Mouse (Mus musculus) limb, embryonic 13.5 days (tissue): ENCODE data around the gene Zranb3. TPM values are rescaled to one million over a fixed set of nuclear protein-coding genes. Genes with fewer than 3 reads are reported as not detected.

Source experiments
- ATAC-seq: fragments of 200-750 bp; cut with Nextera tagmentation; 2 replicates; pipeline ENCODE4 v1.8.0; 2017; ENCODE audit warnings: low read depth, moderate number of reproducible peaks, moderate TSS enrichment; ENCODE audit not compliant: low FRiP score
- H3K27ac ChIP-seq: fragments of 300-500 bp; sonication (generic); 2 replicates; pipeline ENCODE4 v1.5.1; 2015; ENCODE audit warnings: inconsistent platforms, mild to moderate bottlenecking, moderate library complexity
- H3K27me3 ChIP-seq: fragments of 300-500 bp; sonication (generic); 2 replicates; pipeline ENCODE4 v1.6.1; 2015; ENCODE audit warnings: mild to moderate bottlenecking, inconsistent platforms
- H3K36me3 ChIP-seq: fragments of 300-500 bp; sonication (generic); 2 replicates; pipeline ENCODE4 v1.6.1; 2015; ENCODE audit warnings: inconsistent platforms, mild to moderate bottlenecking, moderate library complexity
- H3K4me1 ChIP-seq: fragments of 300-500 bp; sonication (generic); 2 replicates; pipeline ENCODE4 v1.6.1; 2015; ENCODE audit warnings: inconsistent platforms
- H3K4me2 ChIP-seq: fragments of 300-500 bp; sonication (generic); replicated peaks from 2 replicates; pipeline ENCODE4 v1.6.1; 2015; ENCODE audit warnings: inconsistent platforms, mild to moderate bottlenecking, moderate library complexity
- H3K4me3 ChIP-seq: fragments of 300-500 bp; sonication (generic); 2 replicates; pipeline ENCODE4 v1.5.1; 2015; ENCODE audit warnings: moderate library complexity, mild to moderate bottlenecking, inconsistent platforms
- H3K9ac ChIP-seq: fragments of 300-500 bp; sonication (generic); 2 replicates; pipeline ENCODE4 v1.6.1; 2015; ENCODE audit warnings: mild to moderate bottlenecking, inconsistent platforms
- H3K9me3 ChIP-seq: fragments of 300-500 bp; sonication (generic); 2 replicates; pipeline ENCODE4 v1.6.1; 2016; ENCODE audit warnings: inconsistent platforms
- WGBS: fragments of 180-500 bp; shearing (Covaris S2); methylation state at CpG from one replicate; pipeline ENCODE4 v1.1.7; 2015; 5-methylcytosine and 5-hydroxymethylcytosine counted together
- polyA plus RNA-seq: library from polyadenylated mRNA; unstranded; fragments of >200 nt; fragmentation: Nextera tagmentation; extraction: Ambion mirVana; gene quantifications from 2 replicates; pipeline ENCODE4 v1.2.1, GENCODE M21; 2015

Zranb3 gene
- polyA plus RNA-seq, 1 experiment from 2014 or later, result 9.8 TPM

DNA sequence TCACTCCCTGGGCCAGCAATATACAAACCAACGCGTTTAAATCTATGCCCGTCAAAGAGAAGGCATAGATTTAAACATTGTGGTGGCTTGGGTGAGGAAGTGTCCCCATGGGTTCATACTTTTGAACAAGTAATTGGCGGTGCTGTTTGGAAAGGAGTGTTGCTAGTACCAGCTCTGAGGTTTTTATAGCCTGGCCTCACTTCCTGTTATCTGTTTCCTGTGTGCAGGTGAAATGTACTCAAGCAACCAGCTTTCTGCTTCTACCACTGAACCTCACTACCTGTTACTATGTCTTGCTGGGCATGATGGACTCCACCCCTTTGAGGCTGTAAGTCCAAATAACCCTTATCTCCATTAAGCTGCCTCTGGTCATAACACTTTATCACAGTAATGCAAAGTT is 45.6 kb downstream of the Zranb3 start:
- no peak for ATAC-seq
- H3K36me3 ChIP-seq, result no peaks in the 10 kb centered on the region
- H3K4me1 ChIP-seq, result no peaks in the 10 kb centered on the region
- H3K9ac ChIP-seq, result no peak overlapping the region
- H3K9me3 ChIP-seq, result no peaks in the 10 kb centered on the region
- no peaks in the 10 kb centered on the region for H3K27me3 ChIP-seq
- 91% methylated on average over 4 of the region's 4 CpGs for WGBS
- H3K27ac ChIP-seq, result no peak overlapping the region
- no peak overlapping the region for H3K4me3 ChIP-seq
- no peak overlapping the region for H3K4me2 ChIP-seq

DNA sequence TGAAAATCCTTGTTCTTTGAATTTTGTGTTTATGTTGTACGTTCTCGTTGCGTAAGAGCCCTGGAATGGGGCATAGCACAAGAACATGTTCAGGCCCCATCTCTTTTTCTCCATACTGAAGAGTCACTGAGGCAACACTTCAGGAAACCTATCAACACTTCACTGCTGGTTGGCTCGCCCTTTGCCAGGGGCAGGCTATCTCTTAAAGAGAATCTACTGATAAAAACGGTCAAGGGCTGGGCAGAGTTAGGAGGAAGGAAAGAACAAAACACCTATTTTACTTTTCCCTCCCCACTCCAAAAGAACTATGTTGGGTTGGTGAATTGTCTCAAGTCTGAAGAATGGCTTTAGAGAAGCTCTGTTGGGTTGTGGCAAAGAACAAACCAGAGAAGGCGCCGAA is 55.9 kb downstream of the Zranb3 start:
- 95% methylated on average over 7 of the region's 7 CpGs for WGBS
- Histone ChIP-seq H3K4me2 (no peak overlapping the region), H3K4me1 (no peaks in the 10 kb centered on the region), H3K9me3 (0 out of 2 replicates have a peak, but pooled peaks cover 6% of the 10 kb centered on the region), H3K9ac (no peak overlapping the region), H3K4me3 (no peak overlapping the region), H3K27ac (no peak overlapping the region), H3K36me3 (no peaks in the 10 kb centered on the region), H3K27me3 (no peaks in the 10 kb centered on the region)
- ATAC-seq, result no peak

DNA sequence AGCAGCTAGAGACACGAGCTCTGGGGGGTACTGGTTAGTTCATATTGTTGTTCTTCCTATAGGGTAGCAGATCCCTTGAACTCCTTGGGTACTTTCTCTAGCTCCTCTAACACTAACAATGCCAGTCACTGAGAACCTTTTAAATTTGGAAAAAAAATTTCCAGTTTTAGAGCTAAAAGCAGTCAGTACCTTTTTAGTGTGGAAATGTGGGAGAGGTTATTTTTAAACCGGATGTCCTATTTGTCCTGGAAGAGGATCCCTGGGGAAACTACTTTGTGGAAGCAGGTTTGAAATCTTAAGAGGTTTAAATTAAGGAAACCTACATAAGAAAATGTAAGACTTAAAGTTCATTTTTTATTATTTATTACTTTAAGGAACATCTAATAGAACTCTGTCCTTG is 56.4 kb downstream of the Zranb3 start:
- 85% methylated on average over 2 of the region's 2 CpGs for WGBS
- no peaks in the 10 kb centered on the region for H3K27me3 ChIP-seq
- H3K36me3 ChIP-seq, result no peaks in the 10 kb centered on the region

DNA sequence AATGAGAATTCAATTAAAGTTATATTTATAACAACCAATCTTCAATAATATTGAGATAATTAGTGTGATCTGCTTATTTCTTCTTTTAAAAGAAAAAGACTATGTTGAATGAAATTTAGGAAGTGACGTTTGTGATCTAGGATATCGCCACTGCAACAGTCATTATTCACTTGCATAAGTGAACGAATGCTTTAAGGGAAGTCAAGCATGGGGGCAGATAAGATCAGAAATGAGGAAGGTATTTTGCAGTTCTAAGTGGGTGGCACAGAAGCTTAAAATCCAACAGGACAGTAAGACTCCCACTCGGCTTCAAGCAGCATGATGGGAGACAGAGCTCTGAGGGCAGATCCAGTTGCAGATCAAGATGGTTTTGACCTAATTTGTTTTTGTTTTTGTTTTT is 58.7 kb downstream of the Zranb3 start:
- no peaks in the 10 kb centered on the region for H3K36me3 ChIP-seq
- ATAC-seq, result no peak
- no peaks in the 10 kb centered on the region for H3K27me3 ChIP-seq
- WGBS, result 93% methylated on average over 4 of the region's 4 CpGs
- H3K4me1 ChIP-seq, result no peaks in the 10 kb centered on the region
- no peak overlapping the region for H3K27ac ChIP-seq
- H3K9me3 ChIP-seq, result 0 out of 2 replicates have a peak, but pooled peaks cover 6% of the 10 kb centered on the region
- H3K4me3 ChIP-seq, result no peak overlapping the region
- H3K9ac ChIP-seq, result no peak overlapping the region
- no peak overlapping the region for H3K4me2 ChIP-seq

More for the DNA sequence above, 56.4 kb downstream of the Zranb3 start:
- H3K9ac ChIP-seq, result no peak overlapping the region
- H3K4me1 ChIP-seq, result no peaks in the 10 kb centered on the region
- H3K4me2 ChIP-seq, result no peak overlapping the region
- H3K27ac ChIP-seq, result no peak overlapping the region
- H3K4me3 ChIP-seq, result no peak overlapping the region
- no peak for ATAC-seq
- H3K9me3 ChIP-seq, result 0 out of 2 replicates have a peak, but pooled peaks cover 6% of the 10 kb centered on the region

DNA sequence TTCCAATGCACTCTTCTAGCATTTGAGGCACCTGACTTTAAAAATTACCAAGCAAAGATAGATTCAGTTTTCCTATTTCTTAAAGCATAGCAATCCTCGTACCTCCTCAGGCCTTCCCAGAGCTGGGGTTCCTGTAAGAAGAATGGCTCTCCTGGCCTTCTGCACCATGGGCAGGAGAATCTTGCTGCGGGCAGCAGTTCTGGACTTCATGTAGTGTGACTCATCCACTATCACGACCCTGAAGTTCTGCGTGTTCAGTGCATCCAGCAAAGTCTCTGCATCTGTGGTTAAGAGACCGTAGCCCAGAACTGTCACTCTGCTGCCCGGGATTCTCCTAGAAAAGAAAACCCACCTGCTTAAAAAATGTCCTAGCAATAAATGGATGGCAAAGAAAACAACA is 66.6 kb downstream of the Zranb3 start:
- no peaks in the 10 kb centered on the region for H3K36me3 ChIP-seq
- 91% methylated on average over 6 of the region's 6 CpGs for whole genome bisulfite sequencing
- no peak overlapping the region for H3K27ac ChIP-seq
- no peak overlapping the region for H3K4me2 ChIP-seq
- H3K4me3 ChIP-seq, result no peak overlapping the region
- no peaks in the 10 kb centered on the region for H3K4me1 ChIP-seq
- H3K9ac ChIP-seq, result no peak overlapping the region
- H3K27me3 ChIP-seq, result no peaks in the 10 kb centered on the region
- no peak for ATAC-seq
- H3K9me3 ChIP-seq, result no peaks in the 10 kb centered on the region

- 93% methylated on average over 1 of the region's 1 CpGs for WGBS
Observed at GRCm38 (mm10) chr1:128032123-128032522, 70.7 kb downstream of the Zranb3 start.

DNA sequence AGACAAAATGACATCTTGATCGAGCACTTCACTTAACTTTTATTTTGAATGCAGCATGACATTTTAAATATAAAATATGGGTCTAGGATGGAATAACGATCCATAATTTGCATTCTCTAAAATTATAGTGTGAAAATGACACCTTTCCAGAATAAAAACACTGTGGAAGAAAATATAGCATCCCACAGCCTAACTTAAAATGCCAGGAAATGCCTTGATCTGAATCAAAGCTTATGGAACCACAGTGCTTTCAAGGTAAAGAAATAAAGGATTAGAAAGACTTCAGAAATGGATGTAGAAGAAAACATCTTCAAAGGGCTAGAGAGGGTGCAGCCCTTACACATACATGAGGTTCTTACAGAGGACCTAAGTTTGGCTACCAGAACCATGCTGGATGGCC is 71.3 kb downstream of the Zranb3 start:
- H3K4me3 ChIP-seq, result no peak overlapping the region
- H3K27ac ChIP-seq, result no peak overlapping the region
- H3K4me1 ChIP-seq, result no peaks in the 10 kb centered on the region
- no peak overlapping the region for H3K4me2 ChIP-seq
- no peaks in the 10 kb centered on the region for H3K27me3 ChIP-seq
- no peaks in the 10 kb centered on the region for H3K36me3 ChIP-seq
- H3K9me3 ChIP-seq, result no peaks in the 10 kb centered on the region
- no peak overlapping the region for H3K9ac ChIP-seq
- WGBS, result 85% methylated on average over 2 of the region's 2 CpGs
- no peak for ATAC-seq

More at GRCm38 (mm10) chr1:128032123-128032522, 70.7 kb downstream of the Zranb3 start:
- Histone ChIP-seq H3K4me2 (no peak overlapping the region), H3K9me3 (no peaks in the 10 kb centered on the region), H3K4me3 (no peak overlapping the region), H3K9ac (no peak overlapping the region), H3K27ac (no peak overlapping the region), H3K36me3 (no peaks in the 10 kb centered on the region), H3K4me1 (no peaks in the 10 kb centered on the region), H3K27me3 (no peaks in the 10 kb centered on the region)
- ATAC-seq, result no peak

- no peaks in the 10 kb centered on the region for H3K4me1 ChIP-seq
- H3K27ac ChIP-seq, result no peak overlapping the region
- 89% methylated on average over 4 of the region's 4 CpGs for WGBS
- no peak overlapping the region for H3K4me2 ChIP-seq
- H3K36me3 ChIP-seq, result no peaks in the 10 kb centered on the region
- no peak overlapping the region for H3K4me3 ChIP-seq
- H3K9ac ChIP-seq, result no peak overlapping the region
- no peaks in the 10 kb centered on the region for H3K9me3 ChIP-seq
- no peaks in the 10 kb centered on the region for H3K27me3 ChIP-seq
- no peak for ATAC-seq
Observed at GRCm38 (mm10) chr1:128024363-128025114, 78.3 kb downstream of the Zranb3 start.

DNA sequence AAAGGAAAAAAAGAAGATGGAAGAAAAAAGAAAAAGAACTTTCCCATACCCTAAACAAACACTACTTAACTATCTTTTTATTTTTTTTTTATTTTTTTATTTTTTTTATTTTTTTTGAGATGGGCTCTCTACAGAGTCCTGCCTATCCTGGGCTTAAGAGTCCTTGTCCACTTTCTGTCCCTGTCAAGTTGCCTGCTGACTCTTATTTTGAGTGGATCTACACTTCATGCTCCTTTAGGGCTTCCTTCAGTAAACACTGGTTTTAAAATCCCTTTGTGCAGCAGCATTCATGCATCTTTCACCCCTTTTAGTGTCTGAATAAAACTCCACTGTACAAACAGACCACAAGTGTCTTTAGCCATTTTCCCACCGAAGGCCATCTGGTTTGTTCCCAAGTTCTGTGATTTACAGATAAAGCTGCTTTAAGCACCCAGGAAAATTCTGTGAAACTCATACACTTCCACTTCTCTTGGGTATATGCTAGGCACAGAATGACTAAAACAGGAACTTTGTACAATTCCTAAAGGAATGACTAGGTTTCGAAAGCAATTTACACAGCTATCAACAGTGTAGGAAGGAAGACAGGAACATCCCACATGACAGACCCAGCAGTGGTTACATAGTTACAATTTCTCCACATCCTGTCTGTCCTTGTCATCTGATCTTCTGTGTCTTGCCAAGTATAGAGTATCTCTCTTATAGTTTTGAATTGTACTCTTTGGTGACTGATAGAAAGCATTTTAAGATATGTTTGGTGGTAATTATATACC is 82.7 kb downstream of the Zranb3 start:
- H3K36me3 ChIP-seq, result no peaks in the 10 kb centered on the region
- H3K9ac ChIP-seq, result no peak overlapping the region
- WGBS, result 86% methylated on average over 2 of the region's 2 CpGs
- H3K27me3 ChIP-seq, result no peaks in the 10 kb centered on the region
- no peak for ATAC-seq
- no peak overlapping the region for H3K27ac ChIP-seq
- no peaks in the 10 kb centered on the region for H3K9me3 ChIP-seq
- no peak overlapping the region for H3K4me2 ChIP-seq
- no peak overlapping the region for H3K4me3 ChIP-seq
- H3K4me1 ChIP-seq, result no peaks in the 10 kb centered on the region

DNA sequence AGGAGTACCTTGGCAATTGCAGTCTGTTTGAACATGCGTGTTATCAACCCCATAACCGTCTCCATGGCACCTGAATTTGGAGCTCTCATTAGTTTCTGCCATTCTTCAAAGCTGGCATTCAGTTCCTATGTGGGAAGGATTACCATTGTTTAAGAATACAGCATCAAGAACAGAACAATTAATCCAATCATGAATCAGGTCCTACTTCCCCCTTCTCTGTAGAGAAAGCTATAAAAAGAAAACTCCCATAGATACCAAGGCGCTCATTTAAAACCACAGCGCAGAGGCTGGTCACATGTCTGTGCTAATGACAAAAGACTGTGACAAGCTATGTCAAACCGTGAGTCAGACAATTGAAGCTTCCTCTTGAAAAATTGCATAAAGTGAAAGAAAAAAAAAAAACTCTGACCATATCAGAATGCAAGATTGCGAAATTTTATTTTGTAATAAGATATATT is 86.8 kb downstream of the Zranb3 start:
- no peaks in the 10 kb centered on the region for H3K9me3 ChIP-seq
- no peak overlapping the region for H3K4me3 ChIP-seq
- no peaks in the 10 kb centered on the region for H3K27me3 ChIP-seq
- 89% methylated on average over 6 of the region's 6 CpGs for WGBS
- no peaks in the 10 kb centered on the region for H3K4me1 ChIP-seq
- H3K9ac ChIP-seq, result no peak overlapping the region
- ATAC-seq, result no peak
- 0 out of 2 replicates have a peak, but pooled peaks cover 3% of the 10 kb centered on the region for H3K36me3 ChIP-seq
- no peak overlapping the region for H3K27ac ChIP-seq
- H3K4me2 ChIP-seq, result no peak overlapping the region

- Histone ChIP-seq H3K9ac (no peak overlapping the region), H3K9me3 (no peaks in the 10 kb centered on the region), H3K36me3 (0 out of 2 replicates have a peak, but pooled peaks cover 3% of the 10 kb centered on the region), H3K27me3 (no peaks in the 10 kb centered on the region), H3K4me2 (no peak overlapping the region), H3K27ac (no peak overlapping the region), H3K4me3 (no peak overlapping the region), H3K4me1 (no peaks in the 10 kb centered on the region)
- no peak for ATAC-seq
- WGBS, result 88% methylated on average over 4 of the region's 4 CpGs
Observed at GRCm38 (mm10) chr1:128013698-128014386, 89.0 kb downstream of the Zranb3 start.

- Histone ChIP-seq H3K4me3 (no peak overlapping the region), H3K4me2 (no peak overlapping the region), H3K27ac (no peak overlapping the region), H3K9ac (no peak overlapping the region), H3K9me3 (no peaks in the 10 kb centered on the region), H3K27me3 (no peaks in the 10 kb centered on the region), H3K4me1 (no peaks in the 10 kb centered on the region), H3K36me3 (0 out of 2 replicates have a peak, but pooled peaks cover 3% of the 10 kb centered on the region)
- WGBS, result 96% methylated on average over 2 of the region's 2 CpGs
- no peak for ATAC-seq
Observed at GRCm38 (mm10) chr1:128009751-128010150, 93.1 kb downstream of the Zranb3 start.
